Mouse (Mus musculus) midbrain, embryonic 11.5 days (tissue): Measurements from ENCODE around the gene Cacna1c. TPM values are rescaled to one million over a fixed set of nuclear protein-coding genes. Genes with fewer than 3 reads are reported as not detected.

Experiments
- ATAC-seq: fragments of 200-750 bp; cut with Nextera tagmentation; 2 replicates; pipeline ENCODE4 v1.8.0; 2017; ENCODE audit warnings: moderate TSS enrichment, moderate library complexity; ENCODE audit not compliant: low FRiP score
- DNase-seq: peaks from one replicate; pipeline ENCODE4 v3.0.0; 2015; ENCODE audit warnings: low spot score; ENCODE audit errors: missing footprints
- H3K27ac ChIP-seq: fragments of 300-500 bp; sonication (generic); 2 replicates; pipeline ENCODE4 v1.5.1; 2014; ENCODE audit warnings: low read depth, low read length
- H3K27me3 ChIP-seq: fragments of 300-500 bp; sonication (generic); 2 replicates; pipeline ENCODE4 v1.6.1; 2014; ENCODE audit warnings: mild to moderate bottlenecking, low read length, moderate library complexity, mixed read lengths; ENCODE audit not compliant: control insufficient read depth, insufficient read depth
- H3K36me3 ChIP-seq: fragments of 300-500 bp; sonication (generic); 2 replicates; pipeline ENCODE4 v1.6.1; 2014; ENCODE audit warnings: mild to moderate bottlenecking, low read length, moderate library complexity, mixed read lengths; ENCODE audit not compliant: control insufficient read depth, insufficient read depth
- H3K4me1 ChIP-seq: fragments of 300-500 bp; sonication (generic); 2 replicates; pipeline ENCODE4 v1.6.1; 2014; ENCODE audit warnings: low read length; ENCODE audit not compliant: control insufficient read depth, insufficient read depth
- H3K4me2 ChIP-seq: fragments of 300-500 bp; sonication (generic); 2 replicates; pipeline ENCODE4 v1.6.1; 2014; ENCODE audit warnings: mild to moderate bottlenecking, moderate library complexity
- H3K4me3 ChIP-seq: fragments of 300-500 bp; sonication (generic); 2 replicates; pipeline ENCODE4 v1.5.1; 2014; ENCODE audit warnings: low read depth, low read length
- H3K9ac ChIP-seq: fragments of 300-500 bp; sonication (generic); 2 replicates; pipeline ENCODE4 v1.6.1; 2014; ENCODE audit warnings: low read length
- H3K9me3 ChIP-seq: fragments of 300-500 bp; sonication (generic); 2 replicates; pipeline ENCODE4 v1.6.1; 2016; ENCODE audit warnings: low read length; ENCODE audit not compliant: control insufficient read depth
- WGBS: fragments of 180-500 bp; shearing (Covaris S2); extraction: QIAGEN DNeasy Blood & Tissue Kit; methylation state at CpG from one replicate; pipeline ENCODE4 v1.1.7; 2014; 5-methylcytosine and 5-hydroxymethylcytosine counted together
- polyA plus RNA-seq: library from polyadenylated mRNA; unstranded; fragments of >200 nt; fragmentation: Nextera tagmentation; extraction: Ambion mirVana; gene quantifications from 2 replicates; pipeline ENCODE4 v1.2.1, GENCODE M21; 2014

The Cacna1c gene
- polyA plus RNA-seq, 1 experiment from 2014 or later = 2.1 TPM

DNA sequence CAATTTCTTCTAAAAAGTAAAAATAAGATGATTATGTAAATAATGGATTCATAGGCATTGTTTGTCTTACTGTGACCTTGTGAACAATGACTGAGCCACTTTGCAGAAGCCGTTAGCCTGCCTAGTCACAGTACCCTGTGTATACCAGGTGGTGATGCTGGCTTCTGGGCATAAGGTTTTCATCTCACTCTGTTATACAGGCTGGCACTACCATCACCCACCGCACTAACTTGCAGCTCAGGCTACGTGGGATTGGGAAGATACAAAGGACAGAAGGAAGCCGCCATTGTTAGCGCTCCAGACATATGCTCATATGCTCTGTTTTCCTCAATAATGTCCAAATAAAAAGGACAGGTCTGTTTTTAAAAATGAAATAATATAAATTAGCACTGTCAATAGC, 440.4 kb downstream of the Cacna1c start:
- Histone ChIP-seq H3K9me3 (no peaks in the 10 kb centered on the region), H3K4me2 (no peak overlapping the region), H3K4me3 (no peak overlapping the region), H3K27ac (no peak overlapping the region), H3K9ac (no peak overlapping the region), H3K27me3 (no peaks in the 10 kb centered on the region), H3K36me3 (no peaks in the 10 kb centered on the region), H3K4me1 (no peaks in the 10 kb centered on the region)
- no peak for DNase-seq
- 92% methylated on average over 5 of the region's 5 CpGs for WGBS
- ATAC-seq = no peak

DNA sequence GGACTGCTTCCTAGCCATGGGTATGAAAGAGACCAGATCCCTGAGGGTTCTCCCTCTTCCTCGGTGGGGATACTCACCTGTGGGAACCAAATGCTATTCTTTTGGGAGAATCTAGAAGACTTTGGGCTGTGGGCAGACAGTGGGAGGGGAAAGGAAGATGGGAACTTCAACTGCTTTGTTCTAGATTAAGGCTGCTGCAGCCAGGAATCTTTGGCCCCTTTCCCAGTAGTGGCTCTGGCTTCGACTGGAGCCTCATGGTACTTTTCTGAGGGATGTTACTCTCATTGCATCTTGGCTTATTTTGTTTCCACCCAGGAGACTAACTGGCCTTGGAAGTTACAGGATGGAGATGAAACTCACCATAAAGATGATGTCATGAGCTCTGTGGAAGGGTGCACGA, 441.8 kb downstream of the Cacna1c start:
- no peaks in the 10 kb centered on the region for H3K4me1 ChIP-seq
- no peaks in the 10 kb centered on the region for H3K9me3 ChIP-seq
- H3K36me3 ChIP-seq = no peaks in the 10 kb centered on the region
- 88% methylated on average over 3 of the region's 3 CpGs for WGBS
- DNase-seq (no peak), ATAC-seq (no peak)
- no peak overlapping the region for H3K27ac ChIP-seq
- H3K4me3 ChIP-seq = no peak overlapping the region
- no peaks in the 10 kb centered on the region for H3K27me3 ChIP-seq
- H3K9ac ChIP-seq = no peak overlapping the region
- no peak overlapping the region for H3K4me2 ChIP-seq

DNA sequence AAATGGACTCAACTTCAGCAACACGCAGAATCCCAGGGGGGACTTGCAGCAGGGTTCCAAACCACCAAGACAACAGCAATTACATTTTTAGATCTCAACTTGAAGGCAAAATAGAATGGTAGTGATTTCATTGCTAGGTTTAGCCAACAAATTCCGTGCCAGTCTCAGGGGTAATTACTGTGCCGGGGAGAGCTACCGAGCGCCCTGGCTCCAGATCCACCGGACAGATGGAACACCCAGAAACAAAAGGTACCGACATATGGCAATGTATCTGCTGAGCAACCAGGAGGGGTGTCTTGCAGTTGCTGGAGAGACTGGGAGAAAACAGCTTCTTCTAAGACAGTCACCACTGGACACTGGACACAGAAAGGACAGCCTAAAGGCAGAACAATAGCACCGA, 442.4 kb downstream of the Cacna1c start:
- WGBS = 87% methylated on average over 8 of the region's 8 CpGs
- no peak overlapping the region for H3K4me2 ChIP-seq
- H3K27ac ChIP-seq = no peak overlapping the region
- no peaks in the 10 kb centered on the region for H3K9me3 ChIP-seq
- H3K9ac ChIP-seq = no peak overlapping the region
- no peak for ATAC-seq
- no peak for DNase-seq
- H3K4me3 ChIP-seq = no peak overlapping the region
- no peaks in the 10 kb centered on the region for H3K4me1 ChIP-seq
- H3K27me3 ChIP-seq = no peaks in the 10 kb centered on the region
- H3K36me3 ChIP-seq = no peaks in the 10 kb centered on the region

DNA sequence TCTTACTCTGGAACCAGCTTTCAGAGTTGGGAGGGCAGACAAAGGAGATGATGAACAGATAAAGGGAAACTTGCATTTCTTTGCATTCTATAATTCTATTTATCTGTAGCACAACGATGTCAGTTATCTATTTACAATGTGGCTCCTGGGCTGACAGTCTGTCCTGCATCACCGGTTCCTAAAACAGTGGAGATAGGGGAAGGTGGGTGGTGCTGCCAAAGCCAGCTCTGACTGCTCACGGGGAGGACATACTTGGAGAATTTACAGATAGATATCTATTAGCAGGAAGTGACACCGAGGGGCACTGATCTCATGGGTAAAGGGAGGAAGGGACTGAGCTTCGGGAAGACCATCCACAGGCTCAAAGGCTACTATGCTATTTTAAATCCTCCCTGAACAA, 443.2 kb downstream of the Cacna1c start:
- H3K9ac ChIP-seq = no peak overlapping the region
- H3K4me3 ChIP-seq = no peak overlapping the region
- no peaks in the 10 kb centered on the region for H3K4me1 ChIP-seq
- no peaks in the 10 kb centered on the region for H3K36me3 ChIP-seq
- H3K9me3 ChIP-seq = no peaks in the 10 kb centered on the region
- no peak overlapping the region for H3K4me2 ChIP-seq
- DNase-seq = no peak
- no peak overlapping the region for H3K27ac ChIP-seq
- H3K27me3 ChIP-seq = no peaks in the 10 kb centered on the region
- ATAC-seq = no peak
- WGBS = 81% methylated on average over 5 of the region's 5 CpGs

DNA sequence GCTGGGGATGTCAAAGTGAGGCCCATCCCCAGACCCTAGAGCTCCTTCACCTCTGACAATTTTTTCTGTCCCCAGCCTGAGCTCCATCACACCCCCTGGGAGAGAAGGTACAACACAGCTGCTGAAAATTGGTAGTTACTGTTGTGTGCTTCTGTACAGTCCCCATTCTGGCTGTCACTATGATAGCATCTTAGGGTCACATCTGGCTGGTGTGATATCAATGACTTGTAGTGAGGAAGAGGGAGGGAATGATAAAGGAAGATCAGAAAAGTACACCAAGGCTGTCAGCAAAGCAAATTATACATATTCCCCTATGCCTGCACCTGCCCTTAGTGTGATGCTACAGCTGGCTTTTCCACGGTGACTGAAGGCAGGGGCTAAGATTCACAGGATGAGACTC, 446.9 kb downstream of the Cacna1c start:
- Histone ChIP-seq H3K9ac (no peak overlapping the region), H3K36me3 (no peaks in the 10 kb centered on the region), H3K27me3 (no peaks in the 10 kb centered on the region), H3K27ac (no peak overlapping the region), H3K4me1 (no peaks in the 10 kb centered on the region), H3K4me2 (no peak overlapping the region), H3K4me3 (no peak overlapping the region), H3K9me3 (no peaks in the 10 kb centered on the region)
- ATAC-seq = no peak
- DNase-seq = no peak
- 94% methylated on average over 1 of the region's 1 CpGs for WGBS

DNA sequence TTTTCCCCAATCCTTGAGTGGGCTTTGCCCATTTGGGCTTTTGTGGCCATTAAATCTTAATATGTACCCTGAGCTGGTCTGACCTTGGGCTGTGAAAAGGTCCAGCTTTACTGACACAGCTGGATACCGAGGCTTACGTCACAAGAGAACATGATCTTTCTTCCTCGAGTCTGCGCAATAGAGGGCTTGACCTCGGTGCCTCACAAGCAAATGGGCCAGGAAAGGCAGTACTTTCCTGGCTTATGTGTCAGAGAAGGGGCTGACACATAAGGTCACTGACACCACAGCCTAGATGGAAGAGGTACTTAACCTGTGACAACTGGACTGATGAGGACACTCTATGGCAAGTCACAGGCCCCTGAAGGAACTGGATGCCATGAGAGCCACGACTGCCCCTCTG, 453.5 kb downstream of the Cacna1c start:
- no peak for DNase-seq
- Histone ChIP-seq H3K9me3 (no peaks in the 10 kb centered on the region), H3K27ac (no peak overlapping the region), H3K4me1 (no peaks in the 10 kb centered on the region), H3K9ac (no peak overlapping the region), H3K27me3 (no peaks in the 10 kb centered on the region), H3K36me3 (no peaks in the 10 kb centered on the region), H3K4me3 (no peak overlapping the region), H3K4me2 (no peak overlapping the region)
- 81% methylated on average over 6 of the region's 6 CpGs for WGBS
- no peak for ATAC-seq

DNA sequence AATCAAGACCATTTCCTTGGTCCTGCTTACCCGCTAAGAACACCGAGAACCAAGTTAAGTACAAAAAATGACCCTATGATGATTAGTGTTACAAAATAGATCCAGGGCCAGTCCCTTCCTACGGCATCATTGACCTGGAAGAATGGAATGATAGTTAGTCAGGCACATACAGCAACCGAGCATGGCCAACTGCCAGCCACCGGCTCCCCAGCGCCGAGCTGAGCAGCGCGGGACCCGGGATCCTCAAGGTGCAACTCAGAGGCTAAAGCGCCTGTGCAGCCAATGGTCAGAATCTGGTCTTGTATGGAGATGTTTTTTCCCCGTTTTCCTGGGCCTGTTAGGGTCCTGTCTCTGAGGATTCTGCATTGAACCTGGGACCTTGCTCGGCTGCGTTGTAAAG, 454.4 kb downstream of the Cacna1c start:
- Histone ChIP-seq H3K36me3 (no peaks in the 10 kb centered on the region), H3K9me3 (no peaks in the 10 kb centered on the region), H3K27me3 (no peaks in the 10 kb centered on the region), H3K4me1 (no peaks in the 10 kb centered on the region), H3K4me3 (no peak overlapping the region), H3K9ac (no peak overlapping the region), H3K27ac (no peak overlapping the region), H3K4me2 (no peak overlapping the region)
- no peak for DNase-seq
- 94% methylated on average over 14 of the region's 14 CpGs for WGBS
- ATAC-seq = no peak

DNA sequence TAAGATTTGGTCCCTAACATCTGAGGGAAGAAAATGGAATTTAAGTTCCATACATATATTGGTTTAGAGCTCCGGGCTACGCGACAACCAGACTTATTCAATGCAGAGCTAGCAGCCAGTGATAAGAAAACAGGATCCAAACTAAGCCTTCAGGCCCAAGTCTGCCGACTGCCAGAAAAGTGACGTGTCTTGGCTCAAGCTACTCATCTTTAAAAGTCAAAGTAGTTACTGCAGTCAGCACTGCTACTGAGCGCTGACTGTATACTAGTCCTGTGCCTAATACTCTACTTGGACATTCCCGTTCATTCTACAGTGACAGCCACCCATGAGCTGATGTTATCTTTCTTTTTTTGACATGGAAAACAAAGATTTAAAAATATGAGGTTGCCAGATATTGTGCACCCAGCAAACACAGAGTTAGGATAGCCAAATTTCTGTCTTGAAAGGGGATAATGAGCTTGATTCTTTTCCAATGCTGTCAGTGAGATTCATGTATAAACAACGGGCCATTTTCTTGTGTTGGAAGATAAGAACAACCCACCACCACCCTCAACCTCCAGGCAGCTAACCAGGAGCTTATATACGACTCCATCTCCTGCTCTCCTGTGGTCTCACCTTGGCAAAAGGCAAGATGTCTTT, 456.1 kb downstream of the Cacna1c start:
- H3K9me3 ChIP-seq = no peaks in the 10 kb centered on the region
- no peak for ATAC-seq
- no peak overlapping the region for H3K27ac ChIP-seq
- DNase-seq = no peak
- no peaks in the 10 kb centered on the region for H3K36me3 ChIP-seq
- H3K27me3 ChIP-seq = no peaks in the 10 kb centered on the region
- WGBS = 92% methylated on average over 9 of the region's 9 CpGs
- no peak overlapping the region for H3K4me3 ChIP-seq
- no peak overlapping the region for H3K4me2 ChIP-seq
- H3K9ac ChIP-seq = no peak overlapping the region
- no peaks in the 10 kb centered on the region for H3K4me1 ChIP-seq

DNA sequence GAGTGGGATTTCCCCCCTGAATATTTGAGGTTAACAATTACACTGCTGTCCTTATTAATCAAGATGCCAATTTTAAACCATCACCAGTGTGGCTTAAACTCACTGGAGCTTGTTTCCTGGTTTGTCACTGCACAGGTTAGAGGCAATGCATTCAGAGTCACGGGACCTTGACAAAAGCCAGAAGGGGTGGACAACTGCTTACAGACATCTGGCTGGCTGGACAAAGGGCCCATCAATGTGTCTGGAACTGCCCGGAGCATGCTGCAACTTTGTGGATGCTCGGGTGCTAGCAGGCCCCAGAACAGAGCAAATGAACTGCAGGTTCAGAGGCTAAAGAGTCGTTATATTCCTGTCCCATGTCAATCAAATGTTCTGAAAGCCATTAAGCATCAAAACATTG, 456.9 kb downstream of the Cacna1c start:
- Histone ChIP-seq H3K36me3 (no peaks in the 10 kb centered on the region), H3K4me3 (no peak overlapping the region), H3K27me3 (no peaks in the 10 kb centered on the region), H3K9ac (no peak overlapping the region), H3K4me2 (no peak overlapping the region), H3K4me1 (no peaks in the 10 kb centered on the region), H3K27ac (no peak overlapping the region), H3K9me3 (no peaks in the 10 kb centered on the region)
- DNase-seq (no peak), ATAC-seq (no peak)
- WGBS = 67% methylated on average over 4 of the region's 4 CpGs

DNA sequence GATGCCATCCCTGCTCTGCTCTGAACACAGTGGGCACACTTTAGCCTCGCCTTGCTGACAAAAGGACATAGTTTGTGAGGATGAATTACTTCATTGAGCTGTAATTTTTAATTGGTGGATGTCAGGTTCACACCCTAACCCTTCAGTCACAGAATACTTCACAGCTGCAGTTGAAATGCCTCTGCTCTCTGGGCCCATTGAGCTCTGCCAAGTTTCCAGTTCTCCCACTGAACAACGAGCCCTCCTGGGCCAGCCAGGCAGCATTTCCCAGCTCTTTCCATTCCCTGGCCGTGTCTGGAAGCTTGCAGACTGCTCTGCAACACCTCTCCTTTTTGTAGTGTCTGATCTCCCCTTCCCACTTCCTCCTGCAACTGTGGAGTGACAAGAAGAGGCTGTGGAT, 457.6 kb downstream of the Cacna1c start:
- Histone ChIP-seq H3K27me3 (no peaks in the 10 kb centered on the region), H3K9ac (no peak overlapping the region), H3K36me3 (no peaks in the 10 kb centered on the region), H3K27ac (no peak overlapping the region), H3K4me3 (no peak overlapping the region), H3K4me2 (no peak overlapping the region), H3K4me1 (no peaks in the 10 kb centered on the region), H3K9me3 (no peaks in the 10 kb centered on the region)
- 70% methylated on average over 3 of the region's 3 CpGs for WGBS
- DNase-seq (no peak), ATAC-seq (no peak)
